Mouse (Mus musculus) small intestine, adult 2 months (tissue): Measurements from ENCODE around the gene Pfkfb3.

Experiments
- CTCF ChIP-seq: fragments of 200-500 bp; IDR thresholded peaks from 2 replicates; pipeline ENCODE4 v1.5.1; 2012; ENCODE audit warnings: low read depth, mild to moderate bottlenecking, control low read depth, inconsistent platforms, low read length, moderate library complexity, mixed read lengths; ENCODE audit not compliant: insufficient replicate concordance, insufficient read length; ENCODE audit errors: extremely low read depth
- POLR2A ChIP-seq: fragments of 200-500 bp; IDR thresholded peaks from 2 replicates; pipeline ENCODE4 v1.6.1; 2012; ENCODE audit warnings: low read depth, mild to moderate bottlenecking, control low read depth, inconsistent platforms, low read length, moderate library complexity

DNA sequence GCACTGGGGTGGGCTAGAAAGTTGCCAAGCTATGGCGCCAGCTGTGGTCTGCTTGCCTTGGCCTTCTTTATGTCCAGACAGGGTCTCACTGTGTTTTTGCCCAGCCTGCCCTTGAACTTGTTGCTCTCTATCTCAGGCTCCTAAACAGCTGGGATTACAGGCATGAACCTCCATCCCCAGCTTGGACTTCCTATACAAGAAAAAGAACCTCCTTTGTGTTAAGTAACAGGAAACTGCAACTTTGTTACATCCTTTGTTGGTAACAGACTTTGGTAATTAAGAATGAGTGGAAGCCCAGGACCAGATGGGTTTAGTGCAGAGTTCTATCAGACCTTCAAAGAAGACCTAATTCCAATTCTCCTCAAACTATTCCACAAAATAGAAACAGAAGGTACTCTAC lies 19.8 kb upstream of the Pfkfb3 start:
- no peak for TF ChIP-seq POLR2A
- TF ChIP-seq CTCF, result no peak
